Mouse (Mus musculus) liver, embryonic 18 days (tissue): ENCODE results near the gene Ube2g2. TPM values are rescaled to one million over a fixed set of nuclear protein-coding genes. Genes with fewer than 3 reads are reported as not detected.

Experiments
- polyA plus RNA-seq: library from polyadenylated mRNA; depleted of rRNA; stranded (reverse); fragments of >200 nt; gene quantifications from 2 replicates; pipeline ENCODE4 v1.2.3, GENCODE M21; 2012; rRNA removed

Gene Ube2g2
- polyA plus RNA-seq = 22.9 and 27.2 TPM in 2 replicates

GRCm38 (mm10) chr10:77622055-77622988 lies at the start of gene Ube2g2:
Gene Ube2g2, plus strand, starts transcription at chr10:77622275.

DNA sequence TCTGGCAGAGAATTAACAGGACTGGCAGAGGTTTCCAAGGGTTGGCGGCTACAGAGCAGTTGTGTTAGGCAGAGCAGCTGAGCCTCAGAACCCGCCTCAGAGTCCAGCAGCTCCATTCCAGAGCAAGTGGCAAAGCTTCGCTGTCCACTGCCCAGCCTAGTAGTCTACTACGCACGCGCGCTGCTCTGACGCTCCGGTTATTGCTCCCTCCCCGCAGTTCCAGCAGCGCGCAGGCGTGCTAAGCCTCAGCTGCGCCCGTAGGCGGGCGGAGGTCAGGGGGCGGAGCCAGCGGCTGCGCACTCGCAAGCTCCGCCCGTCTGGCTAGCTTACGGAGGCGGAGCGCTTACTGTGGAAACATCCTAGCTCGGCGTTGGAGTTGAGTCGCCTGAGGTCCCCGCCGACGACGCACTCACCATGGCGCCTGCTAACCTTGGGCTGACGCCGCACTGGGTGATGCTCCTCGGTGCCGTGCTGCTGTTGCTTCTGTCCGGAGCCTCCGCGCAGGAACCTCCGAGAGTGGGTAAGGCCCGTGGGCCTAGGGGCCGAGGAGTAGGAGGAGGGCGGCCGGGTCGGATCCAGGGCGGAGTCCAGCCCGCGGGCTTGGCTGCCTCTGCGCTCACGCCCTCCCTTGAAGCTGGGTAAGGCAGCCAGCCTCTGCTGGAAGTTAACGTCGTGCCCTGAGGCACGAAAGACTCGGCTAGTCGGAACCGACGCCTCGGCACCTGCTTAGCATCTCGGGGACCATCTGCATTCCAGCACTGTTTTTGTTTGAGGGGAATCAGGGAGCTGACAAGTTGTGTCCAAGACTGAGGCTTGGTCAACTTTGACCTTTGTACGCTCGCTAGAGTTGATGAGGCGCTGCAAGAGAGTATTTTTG lies 40.4 kb upstream of the Ube2g2 start, which contains the start of gene Pttg1ip:
Pttg1ip (plus strand) TSS at position 313 of the 877 bp plus-strand sequence.

DNA sequence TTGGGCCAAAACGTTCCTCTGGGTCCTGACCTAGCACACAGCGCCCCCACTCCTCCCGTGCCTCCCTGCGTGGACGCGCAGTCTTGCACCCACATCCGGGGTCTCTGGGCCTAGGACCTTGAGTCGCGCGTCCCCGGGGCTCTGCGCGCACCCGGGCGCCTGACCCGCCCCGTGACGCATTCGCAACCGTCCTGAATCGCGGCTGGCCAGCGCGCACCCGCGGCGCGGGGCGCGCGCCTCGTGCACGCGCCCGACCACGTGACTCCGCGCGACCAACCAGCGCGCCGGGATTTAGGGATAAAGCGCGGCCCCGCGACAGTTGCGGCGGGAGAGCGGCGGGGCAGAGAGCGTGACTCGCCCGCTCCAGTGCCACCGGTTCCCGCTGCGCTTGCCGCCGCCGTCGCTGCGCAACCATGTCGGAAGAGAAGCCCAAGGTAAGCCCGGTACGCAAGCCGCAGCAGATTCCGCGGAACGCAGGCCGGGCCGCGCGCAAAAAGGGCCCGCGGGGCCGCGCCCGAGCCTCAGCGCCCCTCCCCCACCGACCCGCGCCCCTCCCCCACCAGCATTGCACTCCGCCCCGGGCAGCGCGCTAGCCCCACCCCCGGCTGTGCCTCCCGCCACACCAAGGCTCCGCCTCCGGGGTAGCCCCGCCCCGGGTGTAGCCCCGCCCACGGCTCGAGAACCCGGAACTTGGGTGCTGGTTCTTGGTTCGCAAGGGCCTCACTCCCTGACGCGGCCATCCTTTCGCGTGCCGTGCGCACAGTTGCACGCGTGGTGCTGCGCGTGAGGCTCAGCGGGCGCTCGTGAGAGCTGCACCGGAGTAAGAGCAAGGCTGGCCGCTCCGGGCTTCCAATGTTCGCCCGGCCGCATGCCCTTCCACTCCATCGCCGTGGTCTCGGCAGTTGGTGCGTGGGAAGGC lies 15.9 kb upstream of the Ube2g2 start, which contains the start of the genes Sumo3 and Gm49325:
Sumo3 (plus strand) TSS at position 190 of the 919 bp plus-strand sequence.
Gm49325 (plus strand) TSS at position 290 of the 919 bp plus-strand sequence.

DNA sequence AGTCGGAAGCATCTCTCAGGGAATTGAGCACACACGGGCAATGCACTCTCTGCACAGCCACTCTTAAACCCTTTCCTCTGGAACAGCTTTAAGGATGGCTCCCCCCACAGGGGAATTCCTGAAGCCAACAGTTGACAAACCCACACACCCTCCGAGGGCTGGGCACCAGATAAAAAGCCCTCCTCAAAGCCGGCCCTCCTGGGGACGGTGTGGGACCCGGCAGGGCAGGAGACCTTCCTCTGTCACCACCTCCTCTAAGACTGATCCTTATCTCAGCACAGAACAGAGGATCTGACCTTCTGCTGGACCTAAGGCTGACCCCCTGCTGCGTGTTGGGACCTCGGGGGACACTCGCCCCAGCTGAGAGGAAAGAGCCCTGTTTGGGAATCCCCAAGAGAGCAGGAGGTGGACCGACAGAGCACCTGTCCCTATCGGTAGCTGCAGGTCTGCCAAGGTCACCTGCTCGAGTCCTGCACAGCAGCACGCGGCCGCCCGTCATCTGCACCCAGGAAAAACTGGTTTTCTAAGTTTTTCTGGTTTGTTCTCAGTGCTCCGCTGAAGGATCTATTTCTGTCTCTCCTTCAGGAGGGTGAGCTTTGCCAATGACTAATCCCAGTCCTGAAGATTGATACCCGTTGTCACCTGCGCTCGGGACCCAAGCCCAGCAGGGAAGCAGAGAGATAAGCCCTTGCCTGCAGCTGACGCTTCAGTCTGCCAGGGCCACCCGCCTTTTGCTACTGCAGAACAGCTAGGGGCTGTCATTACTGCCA lies 64.0 kb downstream of the Ube2g2 start, which contains the start of gene Tspear:
Tspear (plus strand) TSS at position 675 of the 770 bp plus-strand sequence.

GRCm38 (mm10) chr10:77690356-77690807 lies 68.3 kb downstream of the Ube2g2 start, which contains the start of gene Gm19402:
Gene Gm19402, minus strand, starts transcription at chr10:77690757.

Other genes starting within 250 kb of the Ube2g2 start
- gene Adarb1, start 204.0 kb upstream of the Ube2g2 start, polyA plus RNA-seq = 1.7 TPM in 2 replicates
- 9.8 and 10.5 TPM in 2 replicates for gene Fam207a, start 106.5 kb upstream of the Ube2g2 start, polyA plus RNA-seq
- 25.0 and 31.3 TPM in 2 replicates for gene Itgb2, start 92.0 kb upstream of the Ube2g2 start, polyA plus RNA-seq
- gene Pttg1ip, start 40.6 kb upstream of the Ube2g2 start, polyA plus RNA-seq = 77.8 TPM in 2 replicates
- 123 and 134 TPM in 2 replicates for gene Sumo3, start 16.2 kb upstream of the Ube2g2 start, polyA plus RNA-seq
- 0.16 TPM in 1 of 2 replicates, not detected in the other for gene Gm49325, start 16.1 kb upstream of the Ube2g2 start, polyA plus RNA-seq
- 0.10 and 0.12 TPM in 2 replicates for gene Tspear, start 64.3 kb downstream of the Ube2g2 start, polyA plus RNA-seq
- gene Gm19402, start 68.5 kb downstream of the Ube2g2 start, polyA plus RNA-seq = not detected in 2 replicates
- gene Gm9508, start 75.0 kb downstream of the Ube2g2 start, polyA plus RNA-seq = not detected in 2 replicates
- gene Gm10272, start 84.4 kb downstream of the Ube2g2 start, polyA plus RNA-seq = not detected in 2 replicates
- not detected in 2 replicates for gene Gm10024, start 89.2 kb downstream of the Ube2g2 start, polyA plus RNA-seq
- gene Gm10142, start 93.5 kb downstream of the Ube2g2 start, polyA plus RNA-seq = not detected in 2 replicates
- gene Krtap12-1, start 98.3 kb downstream of the Ube2g2 start, polyA plus RNA-seq = not detected in 2 replicates
- gene Gm10100, start 104.2 kb downstream of the Ube2g2 start, polyA plus RNA-seq = not detected in 2 replicates
- gene Gm18596, start 120.4 kb downstream of the Ube2g2 start, polyA plus RNA-seq = not detected in 2 replicates
- gene Gm9736, start 129.1 kb downstream of the Ube2g2 start, polyA plus RNA-seq = not detected in 2 replicates
- gene Gm3233, start 137.4 kb downstream of the Ube2g2 start, polyA plus RNA-seq = not detected in 2 replicates
- not detected in 2 replicates for gene Gm3238, start 149.1 kb downstream of the Ube2g2 start, polyA plus RNA-seq
- not detected in 2 replicates for gene Gm7138, start 154.7 kb downstream of the Ube2g2 start, polyA plus RNA-seq
- not detected in 2 replicates for gene Gm3250, start 160.3 kb downstream of the Ube2g2 start, polyA plus RNA-seq
- not detected in 2 replicates for gene Gm7137, start 165.9 kb downstream of the Ube2g2 start, polyA plus RNA-seq
- not detected in 2 replicates for gene Gm9639, start 172.8 kb downstream of the Ube2g2 start, polyA plus RNA-seq
- not detected in 2 replicates for gene Gm19668, start 176.9 kb downstream of the Ube2g2 start, polyA plus RNA-seq
- not detected in 2 replicates for gene Gm9507, start 189.6 kb downstream of the Ube2g2 start, polyA plus RNA-seq
- not detected in 2 replicates for gene Gm2696, start 192.4 kb downstream of the Ube2g2 start, polyA plus RNA-seq
- gene Krtap10-4, start 204.8 kb downstream of the Ube2g2 start, polyA plus RNA-seq = not detected in 2 replicates
- not detected in 2 replicates for gene Krtap10-10, start 213.7 kb downstream of the Ube2g2 start, polyA plus RNA-seq
- not detected in 2 replicates for gene Gm36176, start 224.5 kb downstream of the Ube2g2 start, polyA plus RNA-seq
- gene Gm10318, start 230.6 kb downstream of the Ube2g2 start, polyA plus RNA-seq = not detected in 2 replicates
- not detected in 2 replicates for gene Gm3285, start 239.7 kb downstream of the Ube2g2 start, polyA plus RNA-seq